Mouse (Mus musculus) urinary bladder, postnatal 14 days (tissue): ENCODE data around the gene Chd6.

ENCODE experiments used
- DNase-seq: peaks from one replicate; pipeline ENCODE4 v3.0.0; 2021; ENCODE audit warnings: low spot score

Gene Chd6

GRCm38 (mm10) chr2:161075553-161075952 is 33.3 kb downstream of the Chd6 start:
- no peak for DNase-seq

GRCm38 (mm10) chr2:161066097-161066759 is 42.6 kb downstream of the Chd6 start:
- DNase-seq: no peak

- no peak for DNase-seq
Measured at GRCm38 (mm10) chr2:161065594-161065993, 43.3 kb downstream of the Chd6 start.

GRCm38 (mm10) chr2:161064836-161065235 is 44.0 kb downstream of the Chd6 start:
- no peak for DNase-seq

- DNase-seq: no peak
Measured at GRCm38 (mm10) chr2:161058841-161059240, 50.0 kb downstream of the Chd6 start.

GRCm38 (mm10) chr2:161053765-161054164 is 55.1 kb downstream of the Chd6 start:
- no peak for DNase-seq

GRCm38 (mm10) chr2:161052175-161052574 is 56.7 kb downstream of the Chd6 start:
- no peak for DNase-seq

GRCm38 (mm10) chr2:161049426-161049825 is 59.4 kb downstream of the Chd6 start:
- no peak for DNase-seq

GRCm38 (mm10) chr2:161044492-161045201 is 64.2 kb downstream of the Chd6 start:
- no peak for DNase-seq

- no peak for DNase-seq
Measured at GRCm38 (mm10) chr2:161042874-161043273, 66.0 kb downstream of the Chd6 start.

- no peak for DNase-seq
Measured at GRCm38 (mm10) chr2:161040743-161041142, 68.1 kb downstream of the Chd6 start.

GRCm38 (mm10) chr2:161037766-161038165 is 71.1 kb downstream of the Chd6 start:
- no peak for DNase-seq

- DNase-seq: peak; percentile 15
Measured at GRCm38 (mm10) chr2:161033141-161033540, 75.7 kb downstream of the Chd6 start.

- DNase-seq: peak; percentile 34
Measured at GRCm38 (mm10) chr2:161032394-161032793, 76.5 kb downstream of the Chd6 start.

GRCm38 (mm10) chr2:161024606-161025005 is 84.3 kb downstream of the Chd6 start:
- DNase-seq: no peak

GRCm38 (mm10) chr2:161017913-161018312 is 91.0 kb downstream of the Chd6 start:
- DNase-seq: no peak

- no peak for DNase-seq
Measured at GRCm38 (mm10) chr2:161012577-161013251, 96.2 kb downstream of the Chd6 start.

GRCm38 (mm10) chr2:161004338-161004737 is 104.5 kb downstream of the Chd6 start:
- DNase-seq: no peak

GRCm38 (mm10) chr2:160996987-160997763 is 111.7 kb downstream of the Chd6 start:
- DNase-seq: no peak

GRCm38 (mm10) chr2:160994181-160994580 is 114.7 kb downstream of the Chd6 start:
- no peak for DNase-seq

- no peak for DNase-seq
Measured at GRCm38 (mm10) chr2:160992465-160992864, 116.4 kb downstream of the Chd6 start.

- no peak for DNase-seq
Measured at GRCm38 (mm10) chr2:160990339-160991070, 118.4 kb downstream of the Chd6 start.
